Mouse (Mus musculus) cerebellum, adult 11-12 months (tissue): Measurements from ENCODE around the gene Adamts5.

Experiments
- DNase-seq: peaks from one replicate; pipeline ENCODE4 v3.0.0; 2022

Gene Adamts5

GRCm38 (mm10) chr16:85901581-85901910 is at the start of gene Adamts5:
Adamts5 (minus strand) TSS chr16:85901828.
- no peak for DNase-seq

GRCm38 (mm10) chr16:85950356-85950755 is 48.7 kb upstream of the Adamts5 start:
- DNase-seq, result no peak

- no peak for DNase-seq
Measured at GRCm38 (mm10) chr16:85926004-85926403, 24.4 kb upstream of the Adamts5 start.

- no peak for DNase-seq
Measured at GRCm38 (mm10) chr16:85922454-85922853, 20.8 kb upstream of the Adamts5 start.

DNA sequence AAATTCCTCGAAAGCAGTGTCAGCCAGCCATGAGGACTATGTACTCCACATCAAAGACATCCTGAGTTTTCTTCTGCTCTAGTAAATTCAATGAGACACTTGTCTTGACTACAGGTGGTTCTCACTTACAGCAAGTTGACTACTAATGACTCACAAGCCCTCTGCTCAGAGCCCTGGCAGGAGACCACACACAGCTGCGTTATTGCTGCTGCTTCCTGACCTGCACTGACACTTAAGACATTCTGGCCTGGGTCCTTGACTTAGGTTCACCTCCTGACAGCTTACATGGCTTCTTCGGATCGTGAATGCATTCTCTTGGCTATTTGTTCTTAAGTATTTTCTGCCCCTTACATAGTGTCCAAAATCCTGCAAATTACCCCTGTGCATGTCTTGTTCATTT is 18.5 kb upstream of the Adamts5 start:
- DNase-seq, result no peak

DNA sequence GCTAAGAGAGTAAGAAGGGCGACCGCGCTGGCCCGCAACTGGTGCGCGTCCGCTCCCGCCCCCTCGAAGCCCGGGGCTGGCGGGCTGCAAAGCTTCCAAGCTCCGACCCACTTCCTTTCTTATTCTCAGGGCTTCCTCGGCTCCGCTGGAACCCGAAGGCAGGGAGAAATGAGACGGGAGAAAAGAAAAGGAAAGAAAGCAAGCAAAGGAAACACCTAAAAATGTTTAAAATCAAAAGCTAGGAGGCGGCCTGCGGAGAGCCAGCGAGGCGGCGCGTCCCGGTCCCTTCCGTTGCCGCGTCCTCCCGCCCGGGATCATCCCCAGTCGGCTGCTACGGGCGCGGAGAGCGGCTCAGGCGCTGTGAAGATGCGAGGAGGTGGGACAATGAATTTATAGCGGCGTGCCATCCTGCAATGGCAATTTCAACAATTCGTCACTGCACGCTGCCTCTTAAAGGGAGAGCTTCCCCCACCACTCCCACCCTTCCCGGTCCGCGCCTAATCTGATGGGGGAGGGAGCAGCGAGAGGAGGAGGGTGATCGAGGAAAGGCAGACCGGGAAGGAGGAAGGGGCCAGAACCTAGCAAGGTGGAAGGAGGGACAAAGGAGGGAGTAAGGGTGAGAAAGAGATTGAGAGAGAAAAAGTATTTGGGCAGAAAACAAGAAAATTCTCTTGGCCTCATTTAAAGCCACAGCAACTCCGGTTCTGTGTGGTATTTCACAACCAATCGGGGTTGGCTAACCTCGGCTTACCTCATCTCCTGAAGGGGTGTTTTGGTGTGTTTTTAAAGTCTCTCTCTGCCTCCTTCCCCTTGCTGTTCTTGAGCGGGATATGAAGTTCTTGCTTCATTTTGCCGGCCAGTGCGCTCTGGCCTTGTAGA is 687 bp downstream of the Adamts5 start:
- DNase-seq, result no peak

DNA sequence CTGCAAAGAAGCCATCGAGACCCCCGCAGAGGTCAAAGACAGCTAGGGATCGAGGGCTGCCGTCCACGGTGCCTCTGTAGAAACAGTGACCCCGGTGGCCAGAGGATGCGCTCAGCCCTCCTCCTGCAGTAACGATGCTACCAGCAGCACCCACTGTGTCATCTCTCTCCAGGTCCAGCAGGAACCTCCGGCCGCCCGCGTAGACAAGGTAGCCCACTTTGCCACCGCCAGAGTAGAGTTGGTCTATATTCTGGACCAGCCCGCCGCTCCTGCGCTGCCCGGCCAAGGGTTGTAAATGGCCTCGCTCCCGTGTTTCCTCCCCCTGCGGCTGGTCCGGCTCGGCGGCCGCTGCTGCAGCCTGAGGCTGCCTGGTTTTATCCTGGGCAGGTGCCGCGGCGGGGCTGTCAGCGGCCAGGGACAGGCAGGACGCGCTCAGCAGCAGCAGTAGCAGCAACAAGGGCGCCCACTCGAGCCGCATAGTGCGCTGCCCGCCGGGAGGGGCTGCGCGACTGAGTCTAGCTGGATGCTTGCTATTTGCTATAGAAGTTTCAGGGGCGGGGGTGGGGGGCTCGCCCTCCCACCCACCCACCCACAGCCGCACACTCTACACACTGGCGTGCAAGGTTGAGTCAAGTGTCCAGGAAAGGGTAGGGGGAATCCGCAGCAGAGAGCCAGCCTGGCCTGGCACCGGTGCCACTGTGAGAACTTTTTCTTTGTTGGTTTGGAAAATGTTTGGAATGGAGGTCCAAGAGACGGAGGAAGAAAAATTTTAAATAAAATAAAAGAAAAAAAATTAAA is 1.6 kb downstream of the Adamts5 start:
- no peak for DNase-seq

DNA sequence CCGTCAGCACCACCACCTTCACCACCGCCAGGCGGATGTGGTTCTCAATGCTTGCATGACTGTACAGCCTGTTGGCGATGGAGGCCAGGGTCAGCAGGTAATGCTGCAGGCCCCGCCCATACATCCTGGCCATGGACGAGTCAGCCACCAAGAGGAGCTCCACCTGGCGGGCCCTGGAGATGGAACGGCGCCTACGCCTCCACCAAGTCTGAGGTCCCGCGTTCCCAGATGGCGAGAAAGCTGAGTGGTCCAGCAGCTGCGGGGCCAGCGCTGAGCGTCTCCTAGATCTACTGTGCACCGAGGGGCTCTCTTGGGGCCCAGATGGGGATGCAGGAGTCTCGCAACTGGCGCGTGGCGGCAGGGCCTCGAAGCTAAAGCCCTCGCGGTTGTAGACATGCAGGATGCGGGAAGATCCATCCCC is 2.3 kb downstream of the Adamts5 start:
- no peak for DNase-seq

DNA sequence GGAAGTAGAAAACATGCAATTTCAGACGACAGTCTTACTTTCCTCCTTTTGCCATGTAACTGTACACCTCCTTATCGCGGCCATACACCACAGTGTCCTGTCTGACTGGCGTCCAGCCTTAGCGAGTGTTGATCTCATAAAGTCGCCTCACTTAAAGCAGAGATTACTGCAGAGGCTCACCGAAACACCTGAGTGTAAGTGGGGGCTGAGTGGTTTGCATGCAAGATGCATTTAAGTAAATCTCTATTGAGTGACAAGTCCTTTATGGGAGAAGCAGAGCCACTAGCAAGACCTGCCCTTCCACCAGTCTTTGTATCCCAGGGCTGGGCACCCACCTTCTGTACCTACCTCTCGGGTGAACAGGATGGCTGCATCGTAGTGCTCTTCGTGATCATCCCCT is 2.8 kb downstream of the Adamts5 start:
- no peak for DNase-seq

DNA sequence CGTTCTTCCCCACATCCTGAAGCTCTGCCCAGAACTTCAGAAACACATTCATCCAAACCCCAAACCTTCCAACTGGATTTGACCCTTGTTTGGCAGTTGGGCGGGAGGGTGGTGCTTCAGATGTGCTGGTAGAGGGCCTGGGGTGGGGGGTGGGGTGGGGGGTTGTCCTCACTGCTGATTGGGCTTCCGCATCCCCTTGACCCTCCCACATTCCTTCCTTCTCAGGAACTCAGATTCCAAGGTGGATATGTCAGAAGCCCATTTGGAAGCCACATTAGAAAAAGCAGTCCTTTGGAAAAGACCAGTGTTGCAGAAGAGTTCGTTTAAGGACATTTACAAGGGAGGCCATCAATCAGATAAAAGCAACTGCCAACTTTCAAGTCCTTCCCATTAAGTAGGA is 3.2 kb downstream of the Adamts5 start:
- no peak for DNase-seq

DNA sequence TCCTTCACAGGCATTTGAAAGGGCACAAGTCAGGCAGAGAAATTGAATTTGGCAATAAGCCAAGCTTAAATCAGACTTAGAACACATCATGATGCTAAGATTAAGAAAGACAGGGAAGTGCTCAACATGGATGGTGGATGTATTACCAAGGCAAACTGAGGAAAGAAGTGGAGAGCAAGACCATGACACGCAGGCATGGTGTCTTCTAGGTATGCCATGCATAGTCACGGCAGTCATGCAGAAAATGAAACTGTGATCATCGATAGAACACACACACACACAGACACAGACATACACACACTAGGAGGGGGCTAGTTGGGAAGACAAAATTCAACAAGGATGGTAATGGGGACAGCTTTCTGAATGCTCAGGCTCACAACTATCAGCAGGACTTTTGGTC is 3.8 kb downstream of the Adamts5 start:
- no peak for DNase-seq

DNA sequence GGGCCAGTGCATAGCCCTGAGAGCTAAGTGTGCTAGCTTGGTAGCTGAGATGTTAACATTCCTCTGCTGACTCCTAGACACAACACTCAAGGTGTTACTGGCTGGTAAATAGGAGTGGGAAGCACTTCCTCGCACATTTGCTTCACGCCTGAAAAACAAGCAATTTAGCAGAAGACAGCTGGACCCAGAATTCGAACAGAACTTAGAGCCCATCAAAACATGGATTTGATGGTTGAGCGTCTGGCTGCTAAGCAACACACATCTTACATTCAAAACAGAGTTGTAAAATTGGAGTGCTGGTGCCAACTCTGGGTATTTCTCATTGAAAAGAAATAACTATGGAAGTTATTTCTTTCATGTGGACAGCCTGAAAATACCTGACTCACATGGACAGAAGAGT is 5.7 kb downstream of the Adamts5 start:
- DNase-seq, result no peak

DNA sequence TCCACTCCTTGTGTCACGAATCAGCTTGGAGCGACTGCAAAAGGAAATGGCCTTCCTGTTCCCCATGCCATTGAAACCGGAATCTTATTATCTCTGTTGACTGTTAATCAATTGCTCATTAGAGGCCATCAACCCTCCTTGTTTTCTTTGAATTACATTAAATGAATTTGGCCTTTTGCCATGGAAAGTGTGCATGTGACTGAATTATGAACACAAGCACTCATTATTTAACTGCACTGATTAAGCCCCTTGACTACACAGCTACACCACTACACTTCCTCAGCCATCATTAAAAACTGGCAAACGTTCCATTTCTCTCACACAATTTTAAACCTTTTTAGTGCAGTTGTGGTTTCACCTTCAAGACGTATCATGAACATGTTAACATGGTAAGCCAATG is 11.8 kb downstream of the Adamts5 start:
- no peak for DNase-seq

GRCm38 (mm10) chr16:85887289-85888051 is 14.2 kb downstream of the Adamts5 start:
- DNase-seq, result no peak

GRCm38 (mm10) chr16:85879075-85879474 is 22.6 kb downstream of the Adamts5 start:
- DNase-seq, result no peak

GRCm38 (mm10) chr16:85874141-85874540 is 27.5 kb downstream of the Adamts5 start:
- no peak for DNase-seq

- no peak for DNase-seq
Measured at GRCm38 (mm10) chr16:85871971-85872370, 29.7 kb downstream of the Adamts5 start.

DNA sequence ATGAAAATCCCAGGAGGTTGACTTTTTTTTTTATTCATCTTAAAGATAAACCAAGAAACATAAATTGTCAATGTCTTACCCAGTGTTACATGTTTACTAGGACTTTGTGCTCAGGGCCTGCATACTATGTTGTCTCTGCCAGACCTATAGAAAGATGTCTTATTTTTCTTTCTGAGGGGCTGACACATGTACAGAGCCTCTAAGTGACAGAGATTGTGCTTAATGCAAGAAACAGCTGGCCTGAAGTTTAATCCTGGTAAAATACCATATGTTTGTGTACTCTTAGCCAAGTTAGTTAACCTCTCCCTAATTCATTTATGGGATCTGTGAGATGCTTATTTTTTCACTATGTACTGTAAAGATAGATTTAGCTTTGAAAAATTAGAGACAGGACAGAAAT is 30.4 kb downstream of the Adamts5 start:
- DNase-seq, result no peak

DNA sequence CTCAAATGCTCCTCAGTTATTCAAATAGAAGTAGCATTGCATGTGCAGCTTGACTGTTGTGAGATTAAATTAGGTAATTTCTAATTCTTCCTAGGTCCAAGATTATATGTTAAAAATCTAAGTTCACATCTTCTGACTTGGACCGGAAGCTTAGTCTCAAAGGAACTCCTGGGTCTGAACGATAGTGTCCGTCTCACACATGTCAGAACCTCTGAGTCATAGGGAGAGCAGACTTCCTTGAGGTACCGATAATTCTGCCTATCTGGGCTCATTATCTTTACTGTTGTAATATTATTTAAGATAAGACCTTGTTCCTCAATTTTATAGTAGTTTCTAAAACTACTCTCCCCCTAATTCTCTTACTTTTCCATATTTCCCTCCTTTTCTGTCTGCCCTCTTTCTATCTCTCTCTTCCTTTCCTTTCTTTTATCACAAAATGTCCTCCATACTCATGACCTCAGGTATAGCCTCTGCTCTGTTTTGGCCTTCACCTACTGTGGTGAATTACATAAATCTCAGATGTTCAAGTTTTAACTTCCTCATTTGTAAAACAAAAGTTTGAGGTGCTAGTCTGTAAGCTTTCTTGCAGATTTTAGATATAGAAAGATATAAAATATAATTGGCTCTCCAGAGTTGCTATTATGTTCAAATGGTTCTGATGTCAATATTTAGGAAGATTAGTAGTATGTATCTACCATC is 36.8 kb downstream of the Adamts5 start:
- DNase-seq, result no peak

DNA sequence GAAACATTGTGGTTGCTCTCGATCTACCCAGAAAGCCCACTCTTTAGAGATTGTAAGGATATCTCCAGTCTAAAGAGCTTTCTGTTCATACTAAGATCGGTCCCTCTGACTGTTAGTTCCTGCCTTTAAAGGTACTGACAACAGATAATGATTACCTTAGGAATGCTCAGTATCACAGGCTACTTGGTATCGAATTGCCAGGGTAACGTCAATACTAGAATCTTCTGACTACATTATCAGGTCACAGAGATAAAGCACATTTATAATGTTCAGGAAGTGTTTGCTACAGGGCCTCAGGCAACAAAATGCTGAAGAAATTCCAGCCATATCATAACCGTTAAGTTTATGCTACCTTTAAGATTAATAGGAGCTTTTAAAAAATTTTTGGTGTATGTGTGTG is 47.1 kb downstream of the Adamts5 start:
- DNase-seq, result no peak

- DNase-seq, result no peak
Measured at GRCm38 (mm10) chr16:85827066-85827465, 74.6 kb downstream of the Adamts5 start.

DNA sequence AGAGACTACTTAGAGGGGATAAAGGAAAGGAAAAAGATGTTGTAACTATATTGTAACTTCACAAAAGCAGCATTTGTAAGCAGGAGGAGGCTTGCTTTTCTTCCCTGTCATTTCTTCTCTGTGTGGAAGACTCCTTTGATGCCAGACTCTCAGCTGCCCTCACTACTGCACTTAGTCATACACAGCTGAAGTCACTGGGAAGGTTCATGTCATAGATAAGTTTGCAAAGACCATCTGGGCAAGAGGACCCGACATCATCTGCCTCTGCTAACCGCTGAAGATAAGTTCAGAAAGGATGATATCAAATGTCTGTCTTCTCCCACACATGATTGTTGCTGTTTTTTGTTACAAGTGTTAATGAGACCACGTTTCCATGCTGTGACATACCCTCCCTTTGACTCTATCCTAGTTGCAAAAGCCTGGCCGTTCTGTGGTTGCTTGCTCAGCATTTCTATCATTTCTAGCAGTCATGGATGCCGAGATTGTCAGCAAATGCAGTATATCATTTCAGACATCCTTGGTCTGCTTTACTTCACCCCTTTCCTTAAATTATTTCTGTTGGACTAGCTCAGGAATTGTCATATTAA is 79.2 kb downstream of the Adamts5 start:
- no peak for DNase-seq
